Mouse (Mus musculus) lung, postnatal 36 days (tissue): ENCODE data around the gene Akap10.
"Not testable (repeated sequence)": the region's sequence is repeated elsewhere in the genome, so short reads cannot be mapped to it uniquely, and the experiment has no call there.

Experiments
- DNase-seq: peaks from one replicate; pipeline ENCODE4 v3.0.0; 2022; ENCODE audit warnings: mixed read lengths

Akap10 gene

GRCm38 (mm10) chr11:61930640-61931586 is 861 bp upstream of the Akap10 start:
- DNase-seq = peak; percentile 21

- DNase-seq = no peak
Measured at GRCm38 (mm10) chr11:61929323-61930097, 542 bp downstream of the Akap10 start.

DNA sequence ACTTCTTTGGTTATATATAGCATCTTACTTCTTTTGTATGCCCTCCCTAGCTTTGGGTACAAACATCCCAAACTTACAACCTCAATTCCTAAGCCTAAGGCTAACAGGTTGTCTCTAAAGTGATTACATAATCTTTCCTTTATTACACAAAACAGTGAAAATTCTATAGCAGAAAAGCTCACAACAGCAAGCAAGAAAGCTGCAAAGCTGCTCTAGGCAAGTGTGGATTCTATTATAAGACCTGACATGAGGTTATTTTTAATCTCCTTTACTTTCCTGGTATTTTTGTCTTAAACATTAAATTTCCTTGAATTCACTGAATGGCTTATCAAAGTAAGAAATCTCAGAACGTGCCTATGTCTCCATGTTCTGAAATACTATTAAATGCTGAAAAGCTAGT is 6.7 kb downstream of the Akap10 start:
- no peak for DNase-seq

DNA sequence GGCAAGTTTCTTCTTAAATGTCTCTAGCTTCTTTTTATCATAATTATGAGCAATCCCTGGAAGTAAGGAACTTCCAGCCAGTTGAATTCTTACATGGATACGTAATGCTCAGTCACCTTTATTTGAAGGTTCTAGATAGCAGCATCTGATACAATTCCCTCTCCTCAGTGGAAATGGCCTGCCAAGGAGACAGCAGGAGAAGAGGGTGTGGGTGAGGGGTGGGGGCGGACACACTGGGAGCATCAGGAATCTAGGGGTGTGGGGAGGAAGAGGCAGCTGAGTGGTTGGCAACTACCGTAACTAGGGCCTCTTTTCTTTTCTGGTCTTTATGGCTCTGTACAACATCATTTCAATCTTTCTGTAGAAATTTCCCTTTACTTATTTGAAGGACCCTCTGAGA is 10.3 kb downstream of the Akap10 start:
- DNase-seq = no peak

DNA sequence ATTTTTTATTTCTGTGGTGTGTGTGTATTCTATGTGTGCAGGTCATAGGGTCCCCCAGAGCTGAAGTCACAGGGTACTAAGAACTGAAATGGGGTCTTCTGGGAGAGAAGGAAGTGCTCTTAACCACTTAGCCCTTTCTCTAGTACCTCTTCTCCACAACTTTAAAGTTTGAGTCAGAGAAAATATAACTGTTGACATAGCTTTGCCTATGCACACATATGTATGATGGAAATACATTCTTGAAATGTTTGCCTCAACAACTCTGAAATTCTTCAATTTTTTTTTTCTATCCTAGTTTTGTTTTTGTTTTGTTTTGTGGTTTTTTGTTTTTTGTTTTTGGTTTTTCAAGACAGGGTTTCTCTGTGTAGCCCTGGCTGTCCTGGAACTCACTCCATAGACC is 21.7 kb downstream of the Akap10 start:
- no peak for DNase-seq

DNA sequence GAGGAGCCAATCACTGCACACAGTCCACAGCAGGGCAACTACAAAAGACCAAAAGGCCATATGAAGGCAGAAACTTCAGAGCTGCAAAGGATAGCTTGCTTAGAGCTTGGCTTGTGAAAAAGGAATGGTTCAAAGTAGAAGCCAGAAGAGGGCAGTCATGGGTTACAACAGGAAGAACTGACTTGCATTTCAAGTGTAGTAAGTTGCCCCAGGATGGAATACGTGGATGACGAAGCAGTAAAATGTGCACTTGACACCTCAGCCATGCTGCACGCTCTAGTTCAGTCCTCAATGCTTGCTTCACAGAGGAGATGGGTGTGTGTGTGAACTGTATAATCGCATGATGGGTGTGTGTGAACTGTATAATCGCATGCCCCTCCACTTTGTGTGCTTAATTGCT is 47.9 kb downstream of the Akap10 start:
- DNase-seq = peak; percentile 61

GRCm38 (mm10) chr11:61879921-61880320 is 50.1 kb downstream of the Akap10 start:
- no peak for DNase-seq

DNA sequence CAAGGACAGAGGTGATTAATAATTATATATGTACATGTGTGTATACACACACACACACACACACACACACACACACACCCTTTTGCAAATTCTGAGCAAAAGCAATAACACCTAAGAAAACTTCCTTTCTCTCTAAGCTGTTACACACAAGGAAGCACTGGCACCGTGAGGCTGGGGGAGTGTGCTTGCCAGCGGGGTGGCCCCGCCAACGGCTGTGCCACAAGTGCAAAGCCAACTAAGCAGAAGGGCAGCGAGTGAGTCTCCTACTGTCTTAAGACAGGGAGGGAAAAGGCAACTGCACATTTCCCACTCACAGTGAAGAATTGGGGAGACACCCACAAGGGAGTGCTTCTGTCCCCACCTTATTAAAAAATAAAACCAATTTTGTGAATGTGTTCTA is 58.2 kb downstream of the Akap10 start:
- no peak for DNase-seq

DNA sequence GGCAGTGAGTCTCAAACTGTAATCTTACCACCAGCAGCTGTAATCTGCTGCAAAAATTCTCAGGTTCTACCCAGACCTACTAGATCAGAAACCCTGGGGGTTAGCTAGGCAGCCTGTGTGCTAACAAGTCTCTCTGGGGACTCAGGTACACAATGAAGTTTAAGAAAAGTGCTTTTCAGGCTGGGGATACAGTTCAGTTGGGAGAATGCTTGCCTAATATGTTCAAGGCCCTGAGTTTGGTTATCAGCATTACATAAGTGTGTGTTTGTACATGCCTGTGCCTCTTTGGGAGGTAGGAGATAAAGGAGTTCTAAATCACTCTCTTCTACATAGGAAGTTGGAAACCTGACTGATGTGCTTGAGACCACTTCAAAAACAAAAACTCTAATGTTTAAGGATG is 63.2 kb downstream of the Akap10 start:
- DNase-seq = no peak

DNA sequence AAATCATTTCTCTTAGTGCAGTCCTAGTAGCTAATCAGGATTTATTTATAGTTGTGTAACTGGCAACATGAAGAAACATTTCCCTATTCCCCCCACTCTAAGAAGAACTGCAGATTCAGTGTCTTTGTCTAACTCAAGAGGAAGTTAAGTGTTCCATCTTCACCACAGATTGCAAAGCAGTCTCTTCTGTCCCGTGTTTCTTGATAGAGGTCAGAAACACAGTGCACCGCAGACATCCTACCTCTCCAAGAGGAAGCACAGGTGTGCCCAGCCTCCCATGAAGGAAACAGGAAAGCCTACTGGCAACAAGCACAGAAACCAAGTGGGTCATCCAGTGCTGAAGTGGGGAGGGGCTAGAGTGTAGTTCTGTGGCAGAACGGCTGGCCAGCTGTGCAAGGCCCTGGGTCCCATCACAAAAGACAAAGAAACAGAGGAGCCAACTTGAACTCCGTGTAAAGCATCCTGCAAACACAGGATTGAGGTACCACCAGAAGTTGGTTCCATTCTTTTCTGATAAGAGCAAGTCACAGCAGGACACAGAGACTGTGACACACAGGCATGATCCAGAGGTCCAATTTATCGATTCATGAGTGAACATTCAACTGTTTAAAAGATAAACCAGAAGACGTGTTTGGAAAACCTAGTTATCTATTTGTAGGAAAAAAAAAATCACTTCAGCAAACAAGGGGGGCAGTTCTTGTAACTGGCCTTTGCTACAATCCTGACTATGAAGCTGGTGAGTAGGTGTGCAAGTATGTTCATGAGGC is 68.1 kb downstream of the Akap10 start:
- no peak for DNase-seq

GRCm38 (mm10) chr11:61859316-61859715 is 70.7 kb downstream of the Akap10 start:
- no peak for DNase-seq

- DNase-seq = no peak
Measured at GRCm38 (mm10) chr11:61855539-61855938, 74.5 kb downstream of the Akap10 start.

GRCm38 (mm10) chr11:61854988-61855411 is 75.1 kb downstream of the Akap10 start, which contains the start of gene Ulk2:
TSS of gene Ulk2 (minus strand) at chr11:61855073.
- peak; percentile 87 for DNase-seq

- peak; percentile 92 for DNase-seq
Measured at GRCm38 (mm10) chr11:61854211-61854987, 75.7 kb downstream of the Akap10 start.

GRCm38 (mm10) chr11:61853659-61854058 is 76.4 kb downstream of the Akap10 start:
- DNase-seq = no peak

GRCm38 (mm10) chr11:61852916-61853315 is 77.1 kb downstream of the Akap10 start:
- no peak for DNase-seq

DNA sequence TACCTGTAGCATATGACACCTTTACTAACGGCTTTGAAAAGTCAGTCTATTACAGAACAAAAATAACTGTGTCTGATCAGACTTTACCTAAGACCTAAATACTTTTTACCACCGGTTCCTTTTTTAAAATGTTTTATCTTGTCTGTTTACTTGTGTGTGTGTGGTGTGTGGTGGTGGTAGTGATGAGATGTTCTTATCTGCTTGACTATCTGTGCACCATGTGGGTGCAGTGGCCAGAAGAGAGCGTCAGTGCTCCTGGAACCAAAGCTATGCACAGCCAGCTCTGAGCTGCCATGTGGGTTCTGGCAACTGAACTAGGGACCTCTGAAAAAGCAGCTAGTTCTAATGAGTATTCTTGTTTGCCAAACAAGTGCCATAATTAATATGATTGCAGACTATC is 78.9 kb downstream of the Akap10 start:
- DNase-seq = no peak

- DNase-seq = not testable (repeated sequence)
Measured at GRCm38 (mm10) chr11:61840663-61841062, 89.4 kb downstream of the Akap10 start.

GRCm38 (mm10) chr11:61839940-61840339 is 90.1 kb downstream of the Akap10 start:
- no peak for DNase-seq

GRCm38 (mm10) chr11:61839182-61839581 is 90.9 kb downstream of the Akap10 start:
- DNase-seq = no peak
